Mouse (Mus musculus) left cerebral cortex, postnatal 10 days (tissue): ENCODE measurements around the gene Gpi1. TPM values are rescaled to one million over a fixed set of nuclear protein-coding genes. Genes with fewer than 3 reads are reported as not detected.

Experiments
- DNase-seq, 2 experiments: peaks; one replicate each; pipeline ENCODE4 v3.0.0; 2021 to 2022; ENCODE audit warnings: low spot score in 2 of 2, mixed read lengths in 1 of 2; ENCODE audit errors: extremely low spot score in 1 of 2
- intact Hi-C: fragments of 180-260 bp; cut with DNase I; formaldehyde crosslinking; loops from one replicate; pipeline ENCODE4 v1.15.1; 2025
- total RNA-seq, 2 experiments: library from RNA; stranded (reverse); gene quantifications; 2 replicates each; pipeline ENCODE4 v1.2.3; 2021

Gene Gpi1
- 100 to 1,000 TPM; 577 to 619 TPM for total RNA-seq

DNA sequence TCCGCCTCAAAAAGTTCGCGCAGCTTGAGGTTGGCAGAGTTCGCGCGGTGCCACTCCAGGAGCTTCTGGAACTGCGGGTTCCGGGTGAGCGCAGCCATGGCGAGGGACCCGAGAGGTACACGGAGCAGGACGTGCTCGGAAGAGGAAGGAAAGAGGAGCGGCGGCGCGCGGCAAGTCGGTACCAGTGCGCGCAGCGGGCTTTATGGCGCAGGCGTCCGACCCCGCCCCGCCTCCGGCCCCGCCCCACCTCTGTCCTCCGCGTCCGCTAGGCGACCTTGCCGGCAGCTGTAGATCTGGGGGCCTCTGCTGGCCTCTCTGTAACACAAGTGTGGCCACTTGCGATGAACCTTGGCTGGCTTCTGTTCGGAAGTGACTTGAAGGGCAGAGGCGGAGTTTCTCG, at the start of gene Gpi1:
Gpi1 (minus strand) TSS at position 221 of the 400 bp plus-strand sequence.
- intact Hi-C loops: no loop called here
- peak; percentile 71 to 91 for DNase-seq

DNA sequence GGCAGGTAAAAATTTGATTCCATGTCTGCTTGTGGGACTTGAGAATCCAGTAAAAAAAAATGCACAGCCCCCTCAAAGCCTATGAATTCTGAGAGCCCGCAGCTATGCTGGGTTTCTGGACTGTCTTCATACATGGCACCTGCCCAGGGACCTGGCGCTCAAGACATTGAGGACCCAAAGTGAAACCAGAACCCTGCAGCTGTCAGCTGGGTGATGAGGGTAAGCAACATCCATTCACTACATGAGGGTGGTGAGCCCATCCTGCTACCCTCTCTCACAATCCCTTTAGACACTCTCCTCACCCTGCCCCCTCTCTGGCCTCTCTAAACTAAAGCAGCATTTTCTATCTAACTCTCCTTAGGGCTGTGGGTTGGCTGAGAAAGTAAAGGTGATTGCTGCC, 47.5 kb upstream of the Gpi1 start:
- intact Hi-C loops: no loop called here

DNA sequence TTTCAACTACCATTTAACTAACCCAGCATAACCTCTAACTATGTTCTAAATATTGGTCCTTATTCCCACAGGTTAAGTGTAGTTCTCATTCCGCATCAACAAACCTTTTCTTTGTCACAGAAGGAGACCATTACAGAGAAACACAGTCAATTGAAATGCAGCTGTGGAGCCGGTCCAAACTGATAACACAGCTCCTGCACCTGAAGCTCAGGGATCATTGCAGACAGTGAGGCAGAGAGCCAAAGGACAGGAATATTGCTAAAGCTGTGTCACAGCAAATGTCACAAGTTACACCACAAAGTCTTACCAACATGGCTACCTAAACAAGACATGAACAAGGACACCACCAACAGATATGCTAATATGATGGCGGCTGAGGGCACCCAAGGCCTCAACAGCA, 45.9 kb upstream of the Gpi1 start:
- intact Hi-C loops: no loop called here
- no peak for DNase-seq

More for the DNA sequence above, 47.5 kb upstream of the Gpi1 start:
- no peak for DNase-seq

DNA sequence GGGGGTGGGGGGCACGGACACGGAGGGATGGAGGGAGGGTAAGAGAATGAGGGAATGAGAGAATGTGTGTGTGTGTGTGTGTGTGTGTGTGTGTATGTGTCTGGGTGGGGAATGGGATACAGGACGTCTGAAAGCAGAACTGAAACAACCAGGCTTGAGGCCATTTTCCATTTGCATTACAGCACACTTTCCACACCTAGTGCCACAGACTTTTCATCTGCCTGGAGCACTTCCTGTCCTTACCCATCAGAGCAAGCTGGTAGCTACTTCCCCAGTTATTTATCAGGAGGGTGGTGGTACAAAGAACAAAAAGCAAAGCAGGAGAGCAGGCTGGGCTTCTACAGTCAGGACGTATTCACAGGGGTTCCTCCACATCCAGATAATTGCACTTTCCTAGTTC, 42.3 kb upstream of the Gpi1 start:
- no peak for DNase-seq
- intact Hi-C loops: no loop called here

DNA sequence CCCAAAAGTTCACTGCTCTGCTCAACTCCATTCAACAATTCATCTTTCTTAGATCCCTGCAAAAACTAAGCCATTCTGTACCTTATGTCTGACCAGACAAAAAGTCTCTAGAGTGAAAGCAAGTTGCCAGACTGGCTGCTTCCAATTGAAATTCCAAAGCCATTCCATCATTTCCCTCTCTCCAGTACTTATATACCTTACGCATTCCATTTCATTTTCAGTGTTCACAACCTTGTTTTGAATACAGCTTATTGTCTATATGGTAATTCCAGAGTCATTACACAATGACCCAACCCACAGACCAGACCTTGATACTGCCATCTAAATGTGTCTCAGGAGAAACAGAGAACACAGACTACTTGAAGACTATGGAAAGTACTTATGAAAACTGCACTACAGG, 38.3 kb upstream of the Gpi1 start:
- intact Hi-C loops: no loop called here
- DNase-seq: no peak

DNA sequence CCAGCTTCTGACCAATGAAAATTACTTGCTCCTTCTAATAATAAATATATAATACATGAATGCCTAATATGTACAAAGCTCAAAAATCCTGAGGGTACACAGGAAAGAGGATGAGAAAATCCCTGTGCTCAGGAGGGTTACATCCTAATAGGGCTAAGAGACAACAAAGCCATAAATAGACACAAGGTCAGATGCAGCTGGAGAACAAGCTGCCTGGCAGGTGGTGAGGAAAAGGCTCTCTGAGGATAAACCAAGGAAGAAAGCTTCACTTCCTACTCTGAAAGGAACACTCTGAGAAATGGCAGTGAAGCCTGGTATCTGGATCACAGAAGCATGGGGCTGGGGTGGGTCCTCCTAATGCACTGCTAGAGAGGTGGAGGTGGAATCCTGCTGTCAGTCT, 36.3 kb upstream of the Gpi1 start:
- DNase-seq: no peak
- intact Hi-C loops: no loop called here

DNA sequence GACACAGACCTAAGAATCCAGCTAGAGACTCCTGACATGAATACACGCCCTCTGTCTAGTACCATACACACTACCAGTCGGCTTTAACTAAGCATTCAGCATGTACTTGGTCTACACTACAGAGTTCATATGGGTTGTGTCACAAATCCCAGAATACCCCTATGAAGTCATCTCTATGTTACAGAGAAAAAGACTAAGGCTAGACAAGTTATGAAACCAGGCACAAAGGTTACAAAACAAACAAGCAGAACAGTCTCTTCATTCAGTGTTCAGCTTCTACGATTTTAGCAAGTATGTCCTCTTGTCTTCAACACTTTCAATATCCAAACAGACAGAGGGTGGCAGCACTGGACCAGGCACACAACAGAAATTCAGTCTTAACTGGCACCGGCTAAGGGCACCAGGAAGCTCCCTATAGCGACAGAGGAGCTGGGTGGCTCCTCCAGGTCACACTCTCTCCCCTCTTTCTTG, 35.8 kb upstream of the Gpi1 start:
- intact Hi-C loops: no loop called here
- DNase-seq: peak; percentile 57 to 72

DNA sequence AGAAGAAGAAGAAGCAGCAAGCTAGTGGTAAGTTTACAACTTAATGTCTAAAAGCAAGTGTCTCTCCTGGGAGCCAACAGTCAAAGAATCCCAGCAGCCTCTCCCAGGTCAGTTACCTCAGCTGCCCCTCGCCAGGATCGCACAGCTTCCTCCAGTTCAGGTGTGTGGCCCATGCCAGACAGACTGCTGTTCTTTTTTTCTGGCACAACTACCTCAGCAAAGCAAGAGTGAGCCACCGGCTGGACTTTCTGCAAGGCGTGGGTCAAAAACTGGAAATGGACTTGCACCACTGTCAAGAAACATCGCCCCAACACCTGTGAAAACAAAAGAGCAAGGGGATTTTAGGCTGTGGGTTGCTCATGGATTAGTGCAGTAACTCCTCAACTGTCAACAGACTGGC, 33.3 kb upstream of the Gpi1 start:
- intact Hi-C loops: no loop called here
- DNase-seq: no peak

DNA sequence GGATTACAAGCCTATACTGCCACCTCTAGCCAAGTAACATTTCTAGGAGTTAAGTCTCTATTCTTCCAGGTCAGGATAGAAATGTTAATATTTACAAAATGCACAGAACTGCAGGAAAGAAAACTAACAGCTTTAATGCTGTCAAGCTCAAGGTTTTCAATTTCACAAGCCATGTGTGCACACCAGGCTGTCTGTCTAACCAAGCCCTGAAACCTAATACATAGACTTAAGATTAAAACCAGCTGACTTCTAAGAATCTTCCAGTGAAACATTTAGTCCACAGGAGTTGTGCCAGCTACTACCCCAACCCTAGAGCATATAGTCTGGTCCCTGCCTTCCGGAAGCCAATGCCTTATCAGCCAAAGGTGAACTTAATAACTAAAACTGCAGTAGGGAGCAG, 28.3 kb upstream of the Gpi1 start:
- DNase-seq: no peak
- intact Hi-C loops: no loop called here

DNA sequence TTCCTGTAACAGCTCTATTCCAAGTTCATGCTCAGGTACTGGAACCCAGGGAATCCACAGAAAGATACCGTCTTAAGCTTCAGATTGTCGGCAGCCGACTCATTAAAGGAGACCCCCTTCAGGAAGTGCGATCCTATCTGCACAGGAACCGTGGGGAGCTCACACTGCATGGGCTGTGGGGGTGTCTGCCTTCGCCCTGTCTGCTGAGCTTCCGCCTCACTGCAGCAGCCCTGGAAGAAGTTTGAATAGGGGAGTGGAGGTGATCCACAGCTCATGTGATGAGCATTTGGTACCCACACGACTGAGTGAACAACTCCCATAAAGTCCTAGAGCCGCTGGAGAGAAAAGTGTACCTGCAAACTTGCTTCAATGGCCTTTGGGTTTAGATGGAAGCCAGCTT, 27.1 kb upstream of the Gpi1 start:
- DNase-seq: peak in 1 of 2 experiments; percentile 41
- intact Hi-C loops: no loop called here

DNA sequence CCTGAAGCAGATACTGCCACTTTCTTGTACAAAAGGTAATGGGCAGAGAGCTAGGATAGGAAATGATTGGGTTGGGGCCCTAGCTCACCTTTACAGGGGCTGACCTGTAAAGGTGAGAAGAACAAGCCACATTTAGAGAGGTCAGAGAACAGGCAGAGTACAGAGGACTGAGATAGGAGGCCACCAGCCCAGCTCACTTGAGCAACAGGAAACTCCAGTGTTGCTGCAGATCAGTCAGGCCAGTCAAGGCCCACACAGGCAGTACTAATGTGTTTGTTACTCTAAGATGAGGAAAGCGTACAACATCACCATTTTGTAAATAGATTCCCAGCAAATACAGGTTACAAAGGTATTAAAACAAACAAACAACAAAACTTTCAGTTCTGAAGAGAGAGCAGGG, 25.8 kb upstream of the Gpi1 start:
- DNase-seq: no peak
- intact Hi-C loops: no loop called here

DNA sequence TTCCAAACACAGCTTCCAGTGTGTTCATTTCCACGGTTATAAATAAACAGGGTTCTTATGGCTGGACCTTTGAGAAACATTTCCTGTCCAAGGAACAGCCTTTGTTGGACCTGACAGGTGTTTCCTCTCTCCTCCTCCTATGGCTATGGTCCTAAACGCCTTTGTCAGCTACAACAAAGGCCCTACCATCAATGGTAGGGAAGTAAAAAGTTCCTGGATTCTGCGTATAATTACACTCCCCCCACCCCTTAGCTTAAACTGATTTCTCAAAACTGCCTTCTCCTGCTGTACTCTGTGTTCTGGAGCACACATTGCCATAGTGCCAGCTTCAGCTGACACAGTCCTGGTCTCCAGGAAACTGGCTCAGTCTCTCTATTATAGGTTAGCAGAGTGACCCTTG, 25.0 kb upstream of the Gpi1 start:
- intact Hi-C loops: no loop called here
- DNase-seq: no peak

DNA sequence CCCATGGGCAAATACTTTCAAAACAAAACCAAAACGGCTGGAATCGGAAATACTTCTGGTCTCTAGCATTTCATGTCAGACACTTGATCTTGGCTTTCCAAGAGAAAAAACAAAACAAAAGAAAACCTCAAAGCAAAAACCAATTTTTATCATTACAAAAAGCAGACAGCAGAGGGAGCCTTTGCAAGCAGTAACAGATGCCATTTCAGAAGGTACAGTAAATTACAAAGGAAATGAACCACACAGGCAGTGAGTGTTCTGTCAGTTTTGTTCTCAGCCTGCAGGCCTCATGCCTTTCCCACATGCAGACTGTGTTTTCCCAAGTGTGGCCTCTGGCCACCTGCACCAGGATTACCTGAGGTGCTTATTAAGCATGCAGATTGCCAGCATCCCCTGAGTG, 21.9 kb upstream of the Gpi1 start:
- no peak for DNase-seq
- intact Hi-C loops: loop anchor here (5.0 kb wide), 1 partner anchor 105 kb away; no protein-coding TSS in a partner anchor

DNA sequence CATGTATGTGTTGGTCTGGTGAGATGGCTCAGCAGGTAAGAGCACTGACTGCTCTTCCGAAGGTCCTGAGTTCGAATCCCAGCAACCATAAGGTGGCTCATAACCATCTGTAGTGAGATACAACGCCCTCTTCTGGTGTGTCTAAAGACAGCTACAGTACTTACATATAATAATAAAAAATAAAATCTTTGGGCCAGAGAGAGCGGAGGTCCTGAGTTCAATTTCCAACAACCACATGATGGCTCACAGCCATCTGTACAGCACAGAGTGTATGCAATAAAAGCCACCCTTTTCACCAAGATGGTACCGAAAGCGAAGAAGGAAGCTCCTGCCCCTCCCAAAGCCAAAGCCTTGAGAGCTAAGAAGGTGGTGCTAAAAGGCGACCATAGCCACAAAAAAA, 20.6 kb upstream of the Gpi1 start, which contains the start of gene Gm6096:
Gm6096 (plus strand) TSS at position 301 of the 400 bp plus-strand sequence.
- intact Hi-C loops: loop anchor here (5.0 kb wide), 1 partner anchor 107 kb away; no protein-coding TSS in a partner anchor

DNA sequence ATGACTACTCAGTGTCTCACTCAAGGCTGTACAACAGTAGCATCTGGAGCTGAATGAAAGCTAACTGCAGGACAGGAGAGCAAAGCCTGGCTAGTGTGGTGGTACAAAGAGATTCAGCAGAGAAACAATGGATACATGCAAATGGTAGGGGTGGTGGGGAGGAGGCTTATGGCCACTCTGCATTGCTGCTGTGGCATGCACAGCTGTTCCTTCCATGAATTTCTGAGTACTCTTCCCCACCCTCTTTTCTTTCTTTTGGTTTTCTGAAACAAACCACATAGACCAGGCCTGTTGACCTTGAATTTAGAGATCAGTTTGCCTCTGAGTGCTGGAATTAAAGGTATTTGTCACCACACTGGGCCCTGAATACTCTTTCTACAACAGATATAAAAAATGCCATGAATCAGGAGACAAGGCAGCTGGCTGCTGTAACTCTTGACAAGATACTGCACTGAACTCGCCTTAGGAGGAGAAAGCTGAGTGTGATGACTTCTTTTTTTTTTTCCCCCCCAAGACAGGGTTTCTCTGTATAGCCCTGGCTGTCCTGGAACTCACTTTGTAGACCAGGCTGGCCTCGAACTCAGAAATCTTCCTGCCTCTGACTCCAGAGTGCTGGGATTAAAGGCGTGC, 16.8 kb upstream of the Gpi1 start:
- no peak for DNase-seq
- intact Hi-C loops: no loop called here

More for the DNA sequence above, 20.6 kb upstream of the Gpi1 start, which contains the start of gene Gm6096:
- no peak for DNase-seq

DNA sequence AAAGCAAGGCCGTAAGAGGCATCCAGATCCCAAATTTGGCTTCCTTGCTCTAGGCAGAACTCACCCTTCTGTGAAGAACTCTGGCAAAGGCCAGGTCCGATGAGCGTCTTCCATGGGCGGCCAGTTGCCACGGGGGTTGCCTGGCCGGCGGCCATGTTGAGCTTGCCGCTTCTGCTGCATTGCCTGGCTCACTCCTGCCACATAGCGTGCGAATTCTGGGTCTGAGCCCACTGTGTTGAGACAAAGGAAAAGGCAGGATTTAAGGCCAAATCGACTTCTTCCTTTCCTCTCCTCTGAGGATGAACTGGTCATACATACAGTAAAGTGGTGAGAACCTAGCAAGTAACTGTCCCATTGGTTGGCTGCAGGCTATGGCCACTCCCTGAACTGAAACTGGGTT, 12.0 kb upstream of the Gpi1 start:
- intact Hi-C loops: no loop called here
- no peak for DNase-seq

DNA sequence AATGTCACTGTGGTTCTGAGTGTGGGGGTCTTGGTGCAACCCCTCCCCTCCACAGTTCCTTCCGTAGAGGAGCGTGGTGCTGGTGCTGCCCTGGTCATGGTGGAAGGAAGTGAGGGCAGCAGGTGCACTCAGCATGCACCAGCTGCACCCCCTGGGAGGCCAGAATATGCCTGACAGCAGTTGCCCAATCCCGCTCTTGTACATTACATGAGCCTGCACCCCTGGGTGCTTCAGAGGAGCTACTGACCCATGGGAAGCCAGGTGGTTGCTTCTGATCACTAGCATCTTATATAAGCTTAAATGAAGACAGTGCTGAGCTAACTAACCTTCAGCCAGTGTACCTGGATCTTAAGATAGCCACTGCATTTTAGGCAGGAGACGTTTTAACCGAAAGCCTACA, 8.0 kb upstream of the Gpi1 start:
- no peak for DNase-seq
- intact Hi-C loops: no loop called here

DNA sequence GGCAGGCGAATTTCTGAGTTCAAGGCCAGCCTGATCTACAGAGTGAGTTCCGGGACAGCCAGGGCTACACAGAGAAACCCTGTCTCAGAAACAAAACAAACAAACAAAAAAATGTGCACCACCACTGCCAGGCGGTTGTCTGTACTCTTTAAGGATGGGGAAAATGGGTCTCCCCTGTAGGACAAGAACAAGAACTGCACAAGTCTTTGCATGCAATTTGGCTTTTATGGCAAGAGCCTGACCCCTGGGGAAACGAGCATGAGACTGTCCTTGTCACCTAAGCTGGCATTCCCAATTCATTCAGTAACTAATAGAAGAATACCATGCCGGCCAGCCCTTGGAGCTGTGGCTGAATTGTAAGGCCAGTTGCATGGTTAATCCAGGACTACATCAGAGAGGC, 5.5 kb upstream of the Gpi1 start:
- intact Hi-C loops: no loop called here
- DNase-seq: no peak

DNA sequence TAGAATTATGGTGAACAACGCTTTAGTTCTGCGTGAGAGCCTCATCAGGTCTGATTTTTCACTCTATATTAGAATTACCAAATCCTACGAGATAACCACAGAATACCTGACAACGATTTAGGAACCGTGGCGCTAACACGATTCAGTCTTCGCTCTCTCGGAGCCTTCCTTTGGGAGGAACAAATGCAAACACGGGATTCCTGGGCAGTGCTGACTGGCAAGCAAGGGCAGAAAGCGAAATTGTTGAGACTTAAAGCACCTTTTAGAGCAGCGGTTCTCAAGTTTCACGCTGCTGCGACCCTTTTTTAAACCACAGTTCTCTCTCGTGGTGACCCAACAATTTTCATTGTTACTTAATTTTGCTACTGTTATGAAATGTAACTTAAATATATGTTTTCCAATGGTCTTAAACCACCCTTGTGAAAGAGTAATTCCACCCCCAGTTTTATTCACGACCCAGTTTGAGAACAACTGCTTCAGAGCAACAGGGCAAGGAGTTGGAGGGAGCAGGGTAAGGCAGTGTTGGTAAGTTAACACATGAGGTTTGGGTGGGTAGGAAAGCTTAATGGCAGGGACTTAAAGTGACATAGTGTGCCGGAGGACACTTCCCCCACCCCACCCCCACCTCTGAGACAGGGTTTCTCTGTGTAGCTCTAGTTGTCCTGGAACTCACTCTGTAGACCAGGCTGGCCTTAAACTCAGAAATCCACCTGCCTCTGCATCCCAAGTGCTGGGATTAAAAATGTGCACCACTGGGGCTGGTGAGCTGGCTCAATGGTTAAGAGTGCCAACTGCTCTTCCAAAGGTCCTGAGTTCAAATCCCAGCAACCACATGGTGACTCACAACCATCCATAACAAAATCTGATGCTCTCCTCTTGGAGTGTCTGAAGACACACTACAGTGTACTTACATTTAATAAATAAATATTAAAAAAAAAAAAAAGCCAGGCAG, 4.8 kb upstream of the Gpi1 start:
- intact Hi-C loops: no loop called here
- no peak for DNase-seq
